Mouse (Mus musculus) bone marrow, adult 2 months (tissue): ENCODE data around the gene Arhgap15.

Experiments used
- CTCF ChIP-seq: fragments of 200-500 bp; IDR thresholded peaks from 2 replicates; pipeline ENCODE4 v1.5.1; 2011; ENCODE audit warnings: low read length, control low read depth; ENCODE audit not compliant: control insufficient read depth, insufficient read depth
- POLR2A ChIP-seq: fragments of 200-500 bp; IDR thresholded peaks from 2 replicates; pipeline ENCODE4 v1.6.1; 2011; ENCODE audit warnings: low read depth, mild to moderate bottlenecking, control low read depth, low read length, borderline replicate concordance; ENCODE audit not compliant: control insufficient read depth

DNA sequence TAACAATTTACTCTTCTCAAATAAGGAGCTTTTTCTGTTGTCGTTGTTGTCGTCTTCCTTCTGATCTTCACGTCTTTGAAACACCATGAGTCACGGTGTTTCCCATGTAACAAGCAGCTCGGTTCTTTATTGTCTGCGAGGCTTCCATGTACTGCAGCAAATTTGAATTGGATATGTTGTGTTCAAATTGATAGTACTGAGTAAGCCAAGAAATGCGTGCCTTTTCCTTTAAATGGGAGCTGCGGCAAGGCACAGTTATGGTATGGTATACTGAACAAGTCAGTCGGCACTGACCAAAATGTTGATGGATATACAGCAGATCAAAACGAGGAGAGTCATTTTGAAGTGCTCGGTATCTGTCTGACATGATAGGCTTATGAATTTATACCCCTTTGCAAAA is 229.1 kb downstream of the Arhgap15 start:
- TF ChIP-seq CTCF (no peak), POLR2A (no peak)
